Mouse (Mus musculus): ENCODE measurements at regions not wholly inside any gene's neighbourhood (a gene's known extent, or its start where the extent isn't known, plus 50 kb on each side); places are given as distances from the start of the nearest gene placed in this dataset.
A peak's percentile ranks its signal among the peaks of the same experiment; 100 is the strongest.

- 63% methylated on average over 2 of the region's 2 CpGs for WGBS
- ATAC-seq (ENCODE audit: low read depth) (no peak), DNase-seq (ENCODE audit: low spot score) (no peak)
- Histone ChIP-seq H3K27ac (replicated peaks; ENCODE audit: low read depth, low read length) (no peak overlapping the region), H3K4me3 (ENCODE audit: low read depth, low read length) (no peak overlapping the region), H3K9ac (ENCODE audit: low read depth, low read length) (no peak overlapping the region), H3K9me3 (ENCODE audit: control insufficient read depth, low read length) (no peaks in the 10 kb centered on the region), H3K4me1 (ENCODE audit: control insufficient read depth, insufficient read depth, low read length) (peaks cover 5% of the 10 kb centered on the region; the same call in 1 of the 2 replicates), H3K27me3 (replicated peaks; ENCODE audit: control insufficient read depth, insufficient read depth, low read length) (no peaks in the 10 kb centered on the region), H3K36me3 (ENCODE audit: control insufficient read depth, insufficient read depth, low read length) (no peaks in the 10 kb centered on the region), H3K4me2 (ENCODE audit: low read depth, low read length) (no peak overlapping the region)
Measured at GRCm38 (mm10) chr5:43089475-43089874, 143.5 kb upstream of the Cpeb2 start.

GRCm38 (mm10) chr5:43089941-43090340 lies 143.0 kb upstream of the Cpeb2 start:
- Histone ChIP-seq H3K27ac (replicated peaks; ENCODE audit: low read depth, low read length) (no peak overlapping the region), H3K4me2 (ENCODE audit: low read depth, low read length) (no peak overlapping the region), H3K27me3 (replicated peaks; ENCODE audit: control insufficient read depth, insufficient read depth, low read length) (no peaks in the 10 kb centered on the region), H3K4me3 (ENCODE audit: low read depth, low read length) (no peak overlapping the region), H3K9ac (ENCODE audit: low read depth, low read length) (no peak overlapping the region), H3K4me1 (ENCODE audit: control insufficient read depth, insufficient read depth, low read length) (peaks cover 6% of the 10 kb centered on the region; the same call in 1 of the 2 replicates), H3K36me3 (ENCODE audit: control insufficient read depth, insufficient read depth, low read length) (no peaks in the 10 kb centered on the region), H3K9me3 (ENCODE audit: control insufficient read depth, low read length) (no peaks in the 10 kb centered on the region)
- DNase-seq (ENCODE audit: low spot score) (no peak), ATAC-seq (ENCODE audit: low read depth) (no peak)
- WGBS = 91% methylated on average over 1 of the region's 1 CpGs

GRCm38 (mm10) chr5:43093647-43094326 lies 139.2 kb upstream of the Cpeb2 start:
- H3K9me3 ChIP-seq (ENCODE audit: control insufficient read depth, low read length) = no peaks in the 10 kb centered on the region
- no peak overlapping the region for H3K27ac ChIP-seq (replicated peaks; ENCODE audit: low read depth, low read length)
- no peaks in the 10 kb centered on the region for H3K27me3 ChIP-seq (replicated peaks; ENCODE audit: control insufficient read depth, insufficient read depth, low read length)
- H3K4me2 ChIP-seq (ENCODE audit: low read depth, low read length) = no peak overlapping the region
- no peaks in the 10 kb centered on the region for H3K36me3 ChIP-seq (ENCODE audit: control insufficient read depth, insufficient read depth, low read length)
- peaks cover 6% of the 10 kb centered on the region; the same call in 1 of the 2 replicates for H3K4me1 ChIP-seq (ENCODE audit: control insufficient read depth, insufficient read depth, low read length)
- H3K4me3 ChIP-seq (ENCODE audit: low read depth, low read length) = no peak overlapping the region
- no peak for ATAC-seq (ENCODE audit: low read depth)
- 70% methylated on average over 5 of the region's 5 CpGs for WGBS
- DNase-seq (ENCODE audit: low spot score) = no peak
- no peak overlapping the region for H3K9ac ChIP-seq (ENCODE audit: low read depth, low read length)

- WGBS = 24% methylated on average over 7 of the region's 7 CpGs
- no peaks in the 10 kb centered on the region for H3K9me3 ChIP-seq (ENCODE audit: control insufficient read depth, low read length)
- no peak overlapping the region for H3K4me3 ChIP-seq (ENCODE audit: low read depth, low read length)
- DNase-seq (ENCODE audit: low spot score) (peak; percentile 54), ATAC-seq (ENCODE audit: low read depth) (peak; percentile 78)
- no peak overlapping the region for H3K9ac ChIP-seq (ENCODE audit: low read depth, low read length)
- no peak overlapping the region for H3K4me2 ChIP-seq (ENCODE audit: low read depth, low read length)
- H3K27ac ChIP-seq (replicated peaks; ENCODE audit: low read depth, low read length) = no peak overlapping the region
- H3K27me3 ChIP-seq (replicated peaks; ENCODE audit: control insufficient read depth, insufficient read depth, low read length) = no peaks in the 10 kb centered on the region
- peaks cover 6% of the 10 kb centered on the region; the same call in 1 of the 2 replicates for H3K4me1 ChIP-seq (ENCODE audit: control insufficient read depth, insufficient read depth, low read length)
- H3K36me3 ChIP-seq (ENCODE audit: control insufficient read depth, insufficient read depth, low read length) = no peaks in the 10 kb centered on the region
Measured at GRCm38 (mm10) chr5:43094329-43094898, 138.6 kb upstream of the Cpeb2 start.

- ATAC-seq (ENCODE audit: low read depth) = no peak
- Histone ChIP-seq H3K27me3 (replicated peaks; ENCODE audit: control insufficient read depth, insufficient read depth, low read length) (no peaks in the 10 kb centered on the region), H3K4me2 (ENCODE audit: low read depth, low read length) (no peak overlapping the region), H3K9ac (ENCODE audit: low read depth, low read length) (no peak overlapping the region), H3K27ac (replicated peaks; ENCODE audit: low read depth, low read length) (no peak overlapping the region), H3K36me3 (ENCODE audit: control insufficient read depth, insufficient read depth, low read length) (no peaks in the 10 kb centered on the region), H3K4me3 (ENCODE audit: low read depth, low read length) (no peak overlapping the region), H3K4me1 (ENCODE audit: control insufficient read depth, insufficient read depth, low read length) (no peaks in the 10 kb centered on the region), H3K9me3 (ENCODE audit: control insufficient read depth, low read length) (no peaks in the 10 kb centered on the region)
- DNase-seq (ENCODE audit: low spot score) = no peak
- WGBS = 31% methylated on average over 4 of the region's 4 CpGs
Measured at GRCm38 (mm10) chr5:43102000-43102459, 130.9 kb upstream of the Cpeb2 start.

GRCm38 (mm10) chr5:43102590-43102989 lies 130.4 kb upstream of the Cpeb2 start:
- no peaks in the 10 kb centered on the region for H3K36me3 ChIP-seq (ENCODE audit: control insufficient read depth, insufficient read depth, low read length)
- H3K27ac ChIP-seq (replicated peaks; ENCODE audit: low read depth, low read length) = no peak overlapping the region
- no peaks in the 10 kb centered on the region for H3K9me3 ChIP-seq (ENCODE audit: control insufficient read depth, low read length)
- no peak overlapping the region for H3K4me2 ChIP-seq (ENCODE audit: low read depth, low read length)
- no peak overlapping the region for H3K9ac ChIP-seq (ENCODE audit: low read depth, low read length)
- ATAC-seq (ENCODE audit: low read depth) = no peak
- no peak for DNase-seq (ENCODE audit: low spot score)
- WGBS = 51% methylated on average over 3 of the region's 3 CpGs
- H3K4me3 ChIP-seq (ENCODE audit: low read depth, low read length) = no peak overlapping the region
- no peaks in the 10 kb centered on the region for H3K4me1 ChIP-seq (ENCODE audit: control insufficient read depth, insufficient read depth, low read length)
- H3K27me3 ChIP-seq (replicated peaks; ENCODE audit: control insufficient read depth, insufficient read depth, low read length) = no peaks in the 10 kb centered on the region

GRCm38 (mm10) chr5:43103728-43104127 lies 129.2 kb upstream of the Cpeb2 start:
- Histone ChIP-seq H3K9ac (ENCODE audit: low read depth, low read length) (no peak overlapping the region), H3K27ac (replicated peaks; ENCODE audit: low read depth, low read length) (no peak overlapping the region), H3K4me3 (ENCODE audit: low read depth, low read length) (no peak overlapping the region), H3K36me3 (ENCODE audit: control insufficient read depth, insufficient read depth, low read length) (no peaks in the 10 kb centered on the region), H3K4me1 (ENCODE audit: control insufficient read depth, insufficient read depth, low read length) (no peaks in the 10 kb centered on the region), H3K4me2 (ENCODE audit: low read depth, low read length) (no peak overlapping the region), H3K27me3 (replicated peaks; ENCODE audit: control insufficient read depth, insufficient read depth, low read length) (no peaks in the 10 kb centered on the region), H3K9me3 (ENCODE audit: control insufficient read depth, low read length) (no peaks in the 10 kb centered on the region)
- WGBS = 84% methylated on average over 7 of the region's 7 CpGs
- DNase-seq (ENCODE audit: low spot score) (no peak), ATAC-seq (ENCODE audit: low read depth) (no peak)

GRCm38 (mm10) chr5:43105528-43105927 lies 127.4 kb upstream of the Cpeb2 start:
- no peak overlapping the region for H3K9ac ChIP-seq (ENCODE audit: low read depth, low read length)
- H3K27ac ChIP-seq (replicated peaks; ENCODE audit: low read depth, low read length) = no peak overlapping the region
- H3K4me3 ChIP-seq (ENCODE audit: low read depth, low read length) = no peak overlapping the region
- DNase-seq (ENCODE audit: low spot score) (no peak), ATAC-seq (ENCODE audit: low read depth) (no peak)
- no peak overlapping the region for H3K4me2 ChIP-seq (ENCODE audit: low read depth, low read length)
- H3K27me3 ChIP-seq (replicated peaks; ENCODE audit: control insufficient read depth, insufficient read depth, low read length) = no peaks in the 10 kb centered on the region
- H3K9me3 ChIP-seq (ENCODE audit: control insufficient read depth, low read length) = no peaks in the 10 kb centered on the region
- H3K36me3 ChIP-seq (ENCODE audit: control insufficient read depth, insufficient read depth, low read length) = no peaks in the 10 kb centered on the region
- WGBS = 76% methylated on average over 5 of the region's 5 CpGs
- no peaks in the 10 kb centered on the region for H3K4me1 ChIP-seq (ENCODE audit: control insufficient read depth, insufficient read depth, low read length)

Measured in embryonic facial prominence, embryonic 14.5 days (tissue).